8 mouse cellular contexts compared by ENCODE assay signal in the genomic region with DNA sequence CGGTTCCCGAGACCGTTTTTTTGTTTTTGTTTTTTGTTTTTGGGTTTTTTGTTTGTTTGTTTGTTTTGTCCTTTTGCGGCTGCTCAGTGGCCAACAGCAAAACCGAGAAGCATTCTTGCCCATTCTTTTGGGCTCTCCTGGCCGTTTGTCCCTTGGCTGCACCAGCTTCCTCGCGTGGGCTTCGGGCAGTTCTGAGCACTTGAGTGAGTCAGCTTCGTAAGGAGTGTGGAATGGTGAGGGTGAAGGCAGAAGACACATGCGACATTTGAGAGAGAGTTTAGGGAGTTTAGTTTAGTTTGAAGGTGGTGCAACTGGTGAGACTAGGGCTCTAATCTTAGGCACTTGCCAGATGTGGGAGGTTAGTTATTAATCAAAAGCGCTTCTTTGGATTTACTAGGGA. TPM values are rescaled to one million over a fixed set of nuclear protein-coding genes. Genes with fewer than 3 reads are reported as not detected.
DNase-seq lines count a peak whose midpoint lies in the region; ATAC-seq and TF ChIP-seq lines count a peak whose summit lies in the region.

No protein-coding gene starts in this region.

- peaks cover 3% of the 10 kb centered on the region for H3K4me1 ChIP-seq in heart, adult 2 months (ENCODE audit: control insufficient read depth, insufficient read depth, low read length)
- peaks cover 3% of the 10 kb centered on the region; the same call in 1 of the 2 replicates for H3K4me1 ChIP-seq in forebrain, embryonic 11.5 days (replicated peaks; ENCODE audit: control insufficient read depth, insufficient read depth, low read length)
- H3K4me1 ChIP-seq in liver, embryonic 11.5 days (replicated peaks; ENCODE audit: control insufficient read depth, insufficient read depth, low read length): no peaks in the 10 kb centered on the region; the same call in 1 of the 2 replicates
- H3K4me1 ChIP-seq in stomach, postnatal 0 days (replicated peaks; ENCODE audit: control insufficient read depth, insufficient read depth): no peaks in the 10 kb centered on the region; the same call in none of the 2 replicates

- no peaks in the 10 kb centered on the region for H3K9me3 ChIP-seq in forebrain, embryonic 11.5 days (ENCODE audit: control insufficient read depth, low read length)
- no peaks in the 10 kb centered on the region for H3K9me3 ChIP-seq in liver, embryonic 11.5 days (ENCODE audit: control insufficient read depth, low read length)
- H3K9me3 ChIP-seq in stomach, postnatal 0 days (ENCODE audit: control insufficient read depth, low read length): no peaks in the 10 kb centered on the region

- H3K79me2 ChIP-seq in heart, adult 2 months (replicated peaks; ENCODE audit: control insufficient read depth, insufficient read depth, low read length): no peaks in the 10 kb centered on the region
- peaks cover 37% of the 10 kb centered on the region for H3K79me2 ChIP-seq in C2C12 (ENCODE audit: control insufficient read depth, insufficient read depth)

- peak overlapping the region; percentile 78 for H3ac ChIP-seq in C2C12 (ENCODE audit: control insufficient read depth, insufficient read length, low read depth)

- peak overlapping the region; percentile 83 for H3K27ac ChIP-seq in heart, adult 2 months
- H3K27ac ChIP-seq in forebrain, embryonic 11.5 days (ENCODE audit: low read depth, low read length): no peak overlapping the region
- H3K27ac ChIP-seq in liver, embryonic 11.5 days (ENCODE audit: low read depth, low read length): peak overlapping the region; percentile 57; the same call in 1 of the 2 replicates
- H3K27ac ChIP-seq in stomach, postnatal 0 days (replicated peaks): peak overlapping the region; percentile 78

- ATAC-seq in forebrain, embryonic 11.5 days (replicated peaks; ENCODE audit: low FRiP score): no peak
- no peak for ATAC-seq in liver, embryonic 11.5 days (replicated peaks; ENCODE audit: low FRiP score)
- ATAC-seq in stomach, postnatal 0 days (ENCODE audit: low FRiP score, low TSS enrichment): no peak

- TF ChIP-seq CTCF in heart, adult 2 months (IDR thresholded peaks at IDR 0.05): no peak
- TF ChIP-seq CTCF in C2C12 (IDR thresholded peaks at IDR 0.05; ENCODE audit: control insufficient read depth, insufficient read depth, insufficient read length): no peak
- no peak for TF ChIP-seq CTCF in stomach, postnatal 0 days (IDR thresholded peaks at IDR 0.05; ENCODE audit: low read depth)

- H3K79me3 ChIP-seq in C2C12 (ENCODE audit: low read depth): peaks cover 15% of the 10 kb centered on the region

- H3K27me3 ChIP-seq in heart, adult 2 months (ENCODE audit: control insufficient read depth, insufficient read depth, low read length): no peaks in the 10 kb centered on the region
- no peaks in the 10 kb centered on the region for H3K27me3 ChIP-seq in C2C12 (ENCODE audit: control insufficient read depth, insufficient read depth, insufficient read length)
- H3K27me3 ChIP-seq in forebrain, embryonic 11.5 days (ENCODE audit: control insufficient read depth, insufficient read depth, low read length): no peaks in the 10 kb centered on the region
- no peaks in the 10 kb centered on the region for H3K27me3 ChIP-seq in liver, embryonic 11.5 days (replicated peaks; ENCODE audit: control insufficient read depth, insufficient read depth, low read length)
- H3K27me3 ChIP-seq in stomach, postnatal 0 days (ENCODE audit: control insufficient read depth, insufficient read depth, low read length): no peaks in the 10 kb centered on the region

- H3K4me2 ChIP-seq in forebrain, embryonic 11.5 days (ENCODE audit: low read depth, low read length, severe bottlenecking): peak overlapping the region; percentile 66
- H3K4me2 ChIP-seq in liver, embryonic 11.5 days: peak overlapping the region; percentile 91
- peak overlapping the region; percentile 81 for H3K4me2 ChIP-seq in stomach, postnatal 0 days (replicated peaks; ENCODE audit: low read depth)

- no peak for TF ChIP-seq POLR2A in heart, adult 2 months (IDR thresholded peaks at IDR 0.05; ENCODE audit: insufficient read depth, low read depth, low read length)

- TF ChIP-seq EP300 in heart, adult 2 months (IDR thresholded peaks at IDR 0.05; ENCODE audit: insufficient read depth, low read depth, low read length): no peak
- TF ChIP-seq EP300 in stomach, postnatal 0 days (optimal IDR thresholded peaks at IDR 0.05): no peak

- 7% methylated on average over 12 of the region's 12 CpGs for WGBS in heart, adult 2 months
- 9% methylated on average over 12 of the region's 12 CpGs for WGBS in forebrain, embryonic 11.5 days
- 9% methylated on average over 12 of the region's 12 CpGs for WGBS in liver, embryonic 11.5 days
- 6% methylated on average over 12 of the region's 12 CpGs for WGBS in stomach, postnatal 0 days

- peaks cover 2% of the 10 kb centered on the region for H3K36me3 ChIP-seq in heart, adult 2 months (ENCODE audit: control insufficient read depth, insufficient read depth, low read length)
- H3K36me3 ChIP-seq in C2C12 (ENCODE audit: control insufficient read depth, insufficient read depth): peaks cover 25% of the 10 kb centered on the region
- no peaks in the 10 kb centered on the region for H3K36me3 ChIP-seq in forebrain, embryonic 11.5 days (ENCODE audit: control insufficient read depth, insufficient read depth, low read length)
- 0 out of 2 replicates have a peak, but pooled peaks cover 3% of the 10 kb centered on the region for H3K36me3 ChIP-seq in liver, embryonic 11.5 days (ENCODE audit: control insufficient read depth, insufficient read depth, low read length)
- no peaks in the 10 kb centered on the region for H3K36me3 ChIP-seq in stomach, postnatal 0 days (ENCODE audit: control insufficient read depth, insufficient read depth, low read length)

- H3K9ac ChIP-seq in heart, adult 2 months (ENCODE audit: low read depth, low read length): peak overlapping the region; percentile 87
- H3K9ac ChIP-seq in forebrain, embryonic 11.5 days (ENCODE audit: low read length): peak overlapping the region; percentile 81
- H3K9ac ChIP-seq in liver, embryonic 11.5 days (ENCODE audit: low read depth, low read length): peak overlapping the region; percentile 86
- H3K9ac ChIP-seq in stomach, postnatal 0 days (ENCODE audit: low read length): peak overlapping the region; percentile 76

- intact Hi-C loops in heart, adult 2 months (cut with DNase I): loop anchor here (2.0 kb wide), 3 partner anchors 44 to 122 kb away; partner anchors contain the start of gene Trim26

- peak overlapping the region; percentile 73 for H3K4me3 ChIP-seq in heart, adult 2 months
- H3K4me3 ChIP-seq in C2C12 (ENCODE audit: insufficient read depth, poor library complexity, severe bottlenecking): peak overlapping the region; percentile 63
- H3K4me3 ChIP-seq in forebrain, embryonic 11.5 days (ENCODE audit: low read depth, low read length): peak overlapping the region; percentile 73
- peak overlapping the region; percentile 82 for H3K4me3 ChIP-seq in liver, embryonic 11.5 days (ENCODE audit: low read depth, low read length)
- H3K4me3 ChIP-seq in stomach, postnatal 0 days (ENCODE audit: low read depth, low read length): peak overlapping the region; percentile 70

- no peak for DNase-seq in heart, adult 2 months
- DNase-seq in heart, adult 8-10 months (ENCODE audit: low spot score): no peak
- no peak for DNase-seq in forebrain, embryonic 11.5 days (ENCODE audit: low spot score)
- DNase-seq in liver, embryonic 11.5 days (ENCODE audit: low spot score): no peak
- DNase-seq in stomach, postnatal 0 days (ENCODE audit: low spot score): peak; percentile 29
- no peak for DNase-seq in retina, embryonic 14.5 days (ENCODE audit: low spot score)
- DNase-seq in testis, postnatal 10 days (ENCODE audit: low spot score): no peak

RNA-seq across cellular contexts. Expression of gene Znrd1as, which starts 0.5 kb away (rescaled TPM):
- total RNA-seq in heart, adult 2 months (2021): 10 to 100 TPM; 14.1 to 18.2 TPM
- 4.0 and 8.8 TPM in 2 replicates for polyA plus RNA-seq in heart, adult 2 months (2012; rRNA removed)
- 10 to 100 TPM; 13.8 to 22.2 (median 15.3) TPM for total RNA-seq in heart, adult 8-10 months (2022)
- polyA plus RNA-seq in C2C12 (2012; fragmentation: generic; extraction: Trizol): 3.2 TPM
- 10.2 and 10.5 TPM in 2 replicates for polyA plus RNA-seq in forebrain, embryonic 11.5 days (2014; fragmentation: Nextera tagmentation; extraction: Ambion mirVana)
- 5.4 and 6.6 TPM in 2 replicates for polyA plus RNA-seq in liver, embryonic 11.5 days (2014; fragmentation: Nextera tagmentation; extraction: Ambion mirVana)
- 4.5 and 5.2 TPM in 2 replicates for polyA plus RNA-seq in stomach, postnatal 0 days (2015; fragmentation: Nextera tagmentation; extraction: Ambion mirVana)

RNA-seq across cellular contexts. Expression of gene Znrd1, which starts 0.5 kb away (rescaled TPM):
- 10 to 100 TPM; 25.9 to 29.0 TPM for total RNA-seq in heart, adult 2 months (2021)
- polyA plus RNA-seq in heart, adult 2 months (2012; rRNA removed): 19.8 and 26.2 TPM in 2 replicates
- total RNA-seq in heart, adult 8-10 months (2022): 10 to 100 TPM; 22.3 to 27.7 (median 26.2) TPM
- polyA plus RNA-seq in C2C12 (2012; fragmentation: generic; extraction: Trizol): 93.2 TPM
- polyA plus RNA-seq in forebrain, embryonic 11.5 days (2014; fragmentation: Nextera tagmentation; extraction: Ambion mirVana): 83.2 and 86.6 TPM in 2 replicates
- 55.2 and 62.2 TPM in 2 replicates for polyA plus RNA-seq in liver, embryonic 11.5 days (2014; fragmentation: Nextera tagmentation; extraction: Ambion mirVana)
- 49.4 and 58.6 TPM in 2 replicates for polyA plus RNA-seq in stomach, postnatal 0 days (2015; fragmentation: Nextera tagmentation; extraction: Ambion mirVana)

RNA-seq across cellular contexts. Expression of gene Ppp1r11, which starts 7.3 kb away (rescaled TPM):
- total RNA-seq in heart, adult 2 months (2021): 100 to 1,000 TPM in 1 of 2 experiments, 10 to 100 TPM in 1; 92.4 to 108 TPM
- 56.8 and 70.8 TPM in 2 replicates for polyA plus RNA-seq in heart, adult 2 months (2012; rRNA removed)
- 100 to 1,000 TPM in 2 of 4 experiments, 10 to 100 TPM in 2; 89.3 to 121 (median 108) TPM for total RNA-seq in heart, adult 8-10 months (2022)
- 181 TPM for polyA plus RNA-seq in C2C12 (2012; fragmentation: generic; extraction: Trizol)
- 142 and 149 TPM in 2 replicates for polyA plus RNA-seq in forebrain, embryonic 11.5 days (2014; fragmentation: Nextera tagmentation; extraction: Ambion mirVana)
- 78.5 and 84.7 TPM in 2 replicates for polyA plus RNA-seq in liver, embryonic 11.5 days (2014; fragmentation: Nextera tagmentation; extraction: Ambion mirVana)
- polyA plus RNA-seq in stomach, postnatal 0 days (2015; fragmentation: Nextera tagmentation; extraction: Ambion mirVana): 77.9 and 79.7 TPM in 2 replicates

RNA-seq across cellular contexts. Expression of gene Rnf39, which starts 16.2 kb away (rescaled TPM):
- total RNA-seq in heart, adult 2 months (2021): under 1 TPM; 0.77 to 0.81 TPM
- polyA plus RNA-seq in heart, adult 2 months (2012; rRNA removed): 0.64 and 1.00 TPM in 2 replicates
- 1 to 10 TPM in 3 of 4 experiments, under 1 TPM in 1; 0.71 to 1.9 (median 1.4) TPM for total RNA-seq in heart, adult 8-10 months (2022)
- polyA plus RNA-seq in C2C12 (2012; fragmentation: generic; extraction: Trizol): 0.02 TPM
- polyA plus RNA-seq in forebrain, embryonic 11.5 days (2014; fragmentation: Nextera tagmentation; extraction: Ambion mirVana): 0.33 and 0.44 TPM in 2 replicates
- polyA plus RNA-seq in liver, embryonic 11.5 days (2014; fragmentation: Nextera tagmentation; extraction: Ambion mirVana): 0.14 TPM in 1 of 2 replicates, not detected in the other
- 48.9 and 53.1 TPM in 2 replicates for polyA plus RNA-seq in stomach, postnatal 0 days (2015; fragmentation: Nextera tagmentation; extraction: Ambion mirVana)

RNA-seq across cellular contexts. Expression of gene 2410137M14Rik, which starts 22.2 kb away (rescaled TPM):
- under 1 TPM; 0.27 to 0.63 TPM for total RNA-seq in heart, adult 2 months (2021)
- polyA plus RNA-seq in heart, adult 2 months (2012; rRNA removed): 0.41 and 0.61 TPM in 2 replicates
- total RNA-seq in heart, adult 8-10 months (2022): 1 to 10 TPM in 2 of 4 experiments, under 1 TPM in 2; 0.50 to 1.4 (median 0.90) TPM
- polyA plus RNA-seq in C2C12 (2012; fragmentation: generic; extraction: Trizol): not detected
- not detected in 2 replicates for polyA plus RNA-seq in forebrain, embryonic 11.5 days (2014; fragmentation: Nextera tagmentation; extraction: Ambion mirVana)
- not detected in 2 replicates for polyA plus RNA-seq in liver, embryonic 11.5 days (2014; fragmentation: Nextera tagmentation; extraction: Ambion mirVana)
- not detected in 2 replicates for polyA plus RNA-seq in stomach, postnatal 0 days (2015; fragmentation: Nextera tagmentation; extraction: Ambion mirVana)
